Mouse (Mus musculus): ENCODE results near the gene Gm4181.
"Not testable (repeated sequence)": the region's sequence is repeated elsewhere in the genome, so short reads cannot be mapped to it uniquely, and the experiment has no call there.

Gm4181 gene

DNA sequence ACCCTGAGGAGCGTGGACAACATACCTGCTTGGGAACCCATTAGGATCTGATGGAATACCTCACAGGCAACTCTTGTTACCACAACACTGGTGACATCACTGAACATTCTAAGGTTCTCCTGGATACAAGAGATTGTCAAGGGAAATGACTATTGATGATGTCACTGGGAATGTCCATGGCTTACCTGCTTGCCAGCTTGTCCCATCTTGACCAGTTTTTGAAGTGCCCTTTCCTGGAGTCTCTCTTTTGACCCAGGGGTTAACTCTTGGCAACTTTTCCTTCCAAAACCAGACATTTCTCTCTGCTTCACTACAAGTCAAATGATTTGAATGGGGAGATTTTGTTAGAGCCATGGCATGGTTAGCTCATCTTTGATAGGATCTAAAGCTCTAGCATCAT is at the start of gene Gm4181:
Gene Gm4181, minus strand, starts transcription at position 101 of the 400 bp plus-strand sequence.
- DNase-seq, result not testable (repeated sequence)

DNA sequence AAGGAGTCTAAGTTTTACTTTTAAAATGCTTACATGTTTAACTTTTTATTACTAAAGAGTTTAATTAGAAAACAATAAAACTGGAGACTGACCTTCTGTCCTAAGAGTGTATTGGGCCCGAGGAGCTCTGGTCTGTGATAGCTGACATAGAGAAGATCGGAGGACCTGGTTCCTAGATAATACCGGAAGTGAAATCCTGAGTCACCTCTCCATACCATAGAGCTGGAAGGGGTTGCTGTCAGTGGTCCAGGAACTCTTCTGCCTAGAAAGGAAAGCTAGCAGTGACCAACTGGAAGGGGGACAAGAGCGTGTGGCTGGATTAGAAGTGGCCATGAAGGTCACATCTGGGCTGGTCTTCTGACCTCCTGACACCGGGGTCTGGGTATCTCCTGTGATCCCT is 41.8 kb upstream of the Gm4181 start:
- DNase-seq, result no peak

DNA sequence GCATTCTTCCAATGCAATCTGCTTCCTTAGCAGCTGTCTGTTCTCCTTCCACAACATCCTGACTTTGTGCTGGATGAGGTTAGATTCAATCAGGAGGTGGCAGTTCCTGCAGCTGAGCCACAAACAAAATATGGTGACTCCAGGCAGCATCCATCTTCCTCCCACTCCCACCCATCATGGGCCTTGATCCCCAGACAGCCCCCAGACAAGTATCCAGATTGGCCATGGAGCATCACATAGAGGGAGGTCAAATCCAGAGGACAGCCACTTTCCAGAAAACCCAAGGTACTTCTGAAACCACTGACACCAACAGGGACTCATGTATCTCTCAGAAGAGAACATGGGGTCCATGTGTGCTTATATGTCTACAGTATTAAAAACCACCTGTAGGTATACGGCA is 3.0 kb downstream of the Gm4181 start:
- DNase-seq, result not testable (repeated sequence)

DNA sequence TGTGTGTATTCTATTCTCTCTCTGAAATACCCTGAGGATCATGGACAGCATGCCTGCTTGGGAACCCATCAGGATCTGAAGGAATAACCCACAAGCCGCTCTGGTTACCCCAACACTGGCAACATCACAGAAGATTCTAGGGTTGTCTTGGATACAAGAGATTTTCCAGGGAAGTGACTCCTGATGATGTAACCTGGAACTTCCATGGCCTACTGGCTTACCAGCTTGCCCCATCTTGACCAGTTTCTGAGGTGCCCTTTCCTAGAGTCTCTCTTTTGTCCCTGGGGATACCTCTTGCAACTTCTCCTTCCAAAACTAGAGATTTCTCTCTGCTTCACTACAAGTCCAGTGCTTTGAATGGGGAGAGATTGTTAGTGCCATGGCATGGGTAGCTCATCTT is 24.3 kb downstream of the Gm4181 start, which contains the start of gene Gm17078:
Gene Gm17078, minus strand, starts transcription at position 101 of the 400 bp plus-strand sequence.
- no peak for DNase-seq

DNA sequence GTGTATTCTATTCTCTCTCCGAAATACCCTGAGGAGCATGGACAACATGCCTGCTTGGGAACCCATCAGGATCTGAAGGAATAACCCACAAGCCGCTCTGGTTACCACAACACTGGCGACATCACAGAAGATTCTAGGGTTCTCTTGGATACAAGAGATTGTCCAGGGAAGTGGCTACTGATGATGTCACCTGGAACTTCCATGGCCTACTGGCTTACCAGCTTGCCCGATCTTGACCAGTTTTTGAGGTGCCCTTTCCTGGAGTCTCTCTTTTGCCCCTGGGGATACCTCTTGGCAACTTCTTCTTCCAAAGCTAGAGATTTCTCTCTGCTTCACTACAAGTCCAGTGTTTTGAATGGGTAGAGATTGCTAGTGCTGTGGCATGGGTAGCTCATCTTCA is 43.4 kb downstream of the Gm4181 start, which contains the start of gene Gm17174:
Gene Gm17174, minus strand, starts transcription at position 101 of the 400 bp plus-strand sequence.
- DNase-seq, result not testable (repeated sequence)

All from right cerebral cortex, postnatal 14 days (tissue).